Mouse (Mus musculus) cortical plate, adult 2 months (tissue): ENCODE results near the gene Arsa.

Experiments
- CTCF ChIP-seq: fragments of 200-500 bp; IDR thresholded peaks from 2 replicates; pipeline ENCODE4 v1.5.1; 2011; ENCODE audit warnings: mild to moderate bottlenecking, control low read depth, low read length; ENCODE audit not compliant: insufficient read depth; ENCODE audit errors: extremely low read depth
- POLR2A ChIP-seq: fragments of 200-500 bp; IDR thresholded peaks from 2 replicates; pipeline ENCODE4 v1.6.1; 2011; ENCODE audit warnings: mild to moderate bottlenecking, low read length, control low read depth; ENCODE audit not compliant: insufficient read depth; ENCODE audit errors: extremely low read depth

DNA sequence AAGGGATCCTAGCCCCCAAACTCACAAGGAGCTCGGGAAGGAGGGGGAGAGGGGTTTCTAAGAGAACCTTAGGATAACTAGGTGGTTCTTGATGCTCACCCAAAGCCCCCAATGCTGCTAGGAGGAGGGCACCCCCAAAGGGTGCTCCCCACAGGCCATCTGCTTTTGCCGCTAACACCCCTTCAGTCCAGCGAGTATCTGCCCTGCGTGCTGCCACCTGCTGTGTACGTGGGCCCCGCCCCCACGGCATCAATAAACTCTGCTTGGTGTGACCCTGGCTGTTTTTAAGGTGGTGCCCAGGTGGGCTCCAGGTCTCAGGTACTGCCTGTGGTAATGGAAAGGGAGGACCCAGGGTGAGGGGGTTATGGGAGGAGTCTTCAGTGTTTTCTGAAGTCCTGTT lies 15.0 kb downstream of the Arsa start:
- TF ChIP-seq CTCF (no peak), POLR2A (no peak)
